Mouse (Mus musculus) bone marrow macrophage, adult 2 months (primary cell): Measurements from ENCODE around the gene Neil3.

Experiments used
- CTCF ChIP-seq: IDR thresholded peaks from 2 replicates; pipeline ENCODE4 v1.5.1; 2012; ENCODE audit warnings: low read depth, mild to moderate bottlenecking, low read length, moderate library complexity
- POLR2A ChIP-seq: IDR thresholded peaks from 2 replicates; pipeline ENCODE4 v1.6.1; 2012; ENCODE audit warnings: mild to moderate bottlenecking, low read depth, low read length, borderline replicate concordance

DNA sequence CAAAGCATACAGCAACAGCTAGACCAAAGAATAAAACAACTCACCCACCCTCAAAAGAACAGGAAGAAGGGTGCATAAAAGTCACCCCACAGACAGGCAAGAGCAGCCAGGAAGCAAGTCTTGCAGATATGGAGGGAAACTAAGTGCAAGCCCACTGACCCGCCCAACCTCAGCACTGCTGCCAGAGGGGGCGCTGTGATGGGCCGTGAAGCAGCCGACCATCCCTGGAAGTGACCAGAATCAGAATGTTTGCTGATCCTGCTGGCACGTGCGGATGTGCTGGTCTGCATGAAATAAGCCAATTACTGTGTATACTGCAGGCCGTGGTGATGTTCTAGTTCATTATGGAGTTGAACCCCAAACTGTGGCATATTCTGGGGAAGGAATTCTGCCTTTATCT lies 26.6 kb downstream of the Neil3 start:
- TF ChIP-seq POLR2A (no peak), CTCF (no peak)
